Mouse (Mus musculus) kidney, postnatal 25 days (tissue): ENCODE measurements around the gene Ogdh.
A peak's percentile ranks its signal among the peaks of the same experiment; 100 is the strongest.
"Not testable (repeated sequence)": the region's sequence is repeated elsewhere in the genome, so short reads cannot be mapped to it uniquely, and the experiment has no call there.

Experiments
- DNase-seq, 2 experiments: peaks; one replicate each; pipeline ENCODE4 v3.0.0; 2021; ENCODE audit warnings: mixed read lengths in 2 of 2

Gene Ogdh

GRCm38 (mm10) chr11:6367156-6367555, 75.7 kb downstream of the Ogdh start:
- DNase-seq = peak in 1 of 2 experiments; percentile 37

GRCm38 (mm10) chr11:6367986-6368385, 76.6 kb downstream of the Ogdh start:
- not testable (repeated sequence) for DNase-seq

- no peak for DNase-seq
Observed at GRCm38 (mm10) chr11:6371376-6372155, 80.1 kb downstream of the Ogdh start.

- no peak for DNase-seq
Observed at GRCm38 (mm10) chr11:6372784-6373183, 81.4 kb downstream of the Ogdh start.

GRCm38 (mm10) chr11:6380916-6381315, 89.5 kb downstream of the Ogdh start:
- no peak for DNase-seq

- no peak for DNase-seq
Observed at GRCm38 (mm10) chr11:6388126-6388725, 96.8 kb downstream of the Ogdh start.

GRCm38 (mm10) chr11:6388726-6389413, 97.4 kb downstream of the Ogdh start, which contains the start of gene Zmiz2:
TSS of gene Zmiz2 (plus strand) at chr11:6389074.
- DNase-seq = peak; percentile 97 to 98

GRCm38 (mm10) chr11:6389483-6389921, 98.1 kb downstream of the Ogdh start:
- peak in 1 of 2 experiments; percentile 65 for DNase-seq

GRCm38 (mm10) chr11:6390376-6391053, 99.1 kb downstream of the Ogdh start:
- no peak for DNase-seq

- no peak for DNase-seq
Observed at GRCm38 (mm10) chr11:6391516-6392276, 100.3 kb downstream of the Ogdh start.

GRCm38 (mm10) chr11:6392857-6393256, 101.4 kb downstream of the Ogdh start:
- DNase-seq = no peak

- DNase-seq = no peak
Observed at GRCm38 (mm10) chr11:6393866-6394265, 102.4 kb downstream of the Ogdh start.

- peak in 1 of 2 experiments; percentile 52 for DNase-seq
Observed at GRCm38 (mm10) chr11:6395565-6395964, 104.1 kb downstream of the Ogdh start.

- DNase-seq = no peak
Observed at GRCm38 (mm10) chr11:6398141-6398540, 106.7 kb downstream of the Ogdh start.

- peak; percentile 81 to 88 for DNase-seq
Observed at GRCm38 (mm10) chr11:6402515-6403510, 111.4 kb downstream of the Ogdh start.

- no peak for DNase-seq
Observed at GRCm38 (mm10) chr11:6403830-6404405, 112.5 kb downstream of the Ogdh start.

GRCm38 (mm10) chr11:6404699-6405566, 113.5 kb downstream of the Ogdh start:
- DNase-seq = no peak

- peak; percentile 76 to 83 for DNase-seq
Observed at GRCm38 (mm10) chr11:6405591-6406081, 114.2 kb downstream of the Ogdh start.
